Mouse (Mus musculus): ENCODE data around the gene Igsf21.

Igsf21 gene

GRCm38 (mm10) chr4:140246180-140247005 lies at the start of gene Igsf21:
Gene Igsf21 (minus strand): TSS chr4:140246784.
- in situ Hi-C loops (cut with MboI, MseI): loop anchor here (25.0 kb wide), 1 partner anchor 541 kb away; no protein-coding TSS in a partner anchor

GRCm38 (mm10) chr4:140285726-140286316 lies 39.2 kb upstream of the Igsf21 start:
- in situ Hi-C loops (cut with MboI, MseI): no loop called here

GRCm38 (mm10) chr4:140283398-140283797 lies 36.8 kb upstream of the Igsf21 start:
- in situ Hi-C loops (cut with MboI, MseI): no loop called here

- in situ Hi-C loops (cut with MboI, MseI): no loop called here
Observed at GRCm38 (mm10) chr4:140278269-140278668, 31.7 kb upstream of the Igsf21 start.

GRCm38 (mm10) chr4:140271913-140272312 lies 25.3 kb upstream of the Igsf21 start:
- in situ Hi-C loops (cut with MboI, MseI): no loop called here

GRCm38 (mm10) chr4:140270451-140270850 lies 23.9 kb upstream of the Igsf21 start:
- in situ Hi-C loops (cut with MboI, MseI): no loop called here

- in situ Hi-C loops (cut with MboI, MseI): no loop called here
Observed at GRCm38 (mm10) chr4:140269184-140269840, 22.7 kb upstream of the Igsf21 start.

GRCm38 (mm10) chr4:140267835-140268234 lies 21.3 kb upstream of the Igsf21 start:
- in situ Hi-C loops (cut with MboI, MseI): no loop called here

GRCm38 (mm10) chr4:140267086-140267485 lies 20.5 kb upstream of the Igsf21 start:
- in situ Hi-C loops (cut with MboI, MseI): no loop called here

- in situ Hi-C loops (cut with MboI, MseI): no loop called here
Observed at GRCm38 (mm10) chr4:140258968-140259367, 12.4 kb upstream of the Igsf21 start.

- in situ Hi-C loops (cut with MboI, MseI): no loop called here
Observed at GRCm38 (mm10) chr4:140252369-140252768, 5.8 kb upstream of the Igsf21 start.

GRCm38 (mm10) chr4:140249011-140249744 lies 2.6 kb upstream of the Igsf21 start:
- in situ Hi-C loops (cut with MboI, MseI): loop anchor here (25.0 kb wide), 1 partner anchor 538 kb away; no protein-coding TSS in a partner anchor

GRCm38 (mm10) chr4:140248396-140248795 lies 1.8 kb upstream of the Igsf21 start:
- in situ Hi-C loops (cut with MboI, MseI): loop anchor here (25.0 kb wide), 1 partner anchor 539 kb away; no protein-coding TSS in a partner anchor

- in situ Hi-C loops (cut with MboI, MseI): loop anchor here (25.0 kb wide), 1 partner anchor 540 kb away; no protein-coding TSS in a partner anchor
Observed at GRCm38 (mm10) chr4:140247006-140248003, 721 bp upstream of the Igsf21 start.

- in situ Hi-C loops (cut with MboI, MseI): loop anchor here (25.0 kb wide), 1 partner anchor 542 kb away; no protein-coding TSS in a partner anchor
Observed at GRCm38 (mm10) chr4:140245286-140246179, 1.1 kb downstream of the Igsf21 start.

- in situ Hi-C loops (cut with MboI, MseI): loop anchor here (25.0 kb wide), 1 partner anchor 542 kb away; no protein-coding TSS in a partner anchor
Observed at GRCm38 (mm10) chr4:140244835-140245234, 1.7 kb downstream of the Igsf21 start.

GRCm38 (mm10) chr4:140244161-140244813 lies 2.3 kb downstream of the Igsf21 start:
- in situ Hi-C loops (cut with MboI, MseI): loop anchor here (25.0 kb wide), 1 partner anchor 543 kb away; no protein-coding TSS in a partner anchor

- in situ Hi-C loops (cut with MboI, MseI): loop anchor here (25.0 kb wide), 1 partner anchor 544 kb away; no protein-coding TSS in a partner anchor
Observed at GRCm38 (mm10) chr4:140243231-140243630, 3.4 kb downstream of the Igsf21 start.

Measured in T-helper 2 cell (primary cell).